Mouse (Mus musculus): ENCODE results near the gene Fam168a. TPM values are rescaled to one million over a fixed set of nuclear protein-coding genes. Genes with fewer than 3 reads are reported as not detected.
A peak's percentile ranks its signal among the peaks of the same experiment; 100 is the strongest.

The Fam168a gene
- total and polyA plus RNA-seq, 2 experiments from 2014 or later: 106 to 163 TPM

GRCm38 (mm10) chr7:100848744-100849143, 142.3 kb downstream of the Fam168a start:
- ATAC-seq (ENCODE audit: low FRiP score): no peak

GRCm38 (mm10) chr7:100849508-100849907, 143.1 kb downstream of the Fam168a start:
- ATAC-seq (ENCODE audit: low FRiP score): no peak
- Histone ChIP-seq H3K27ac (ENCODE audit: low read depth, low read length) (no peak overlapping the region), H3K27me3 (ENCODE audit: insufficient read depth, low read length) (no peaks in the 10 kb centered on the region), H3K4me2 (ENCODE audit: low read depth, low read length, poor library complexity, severe bottlenecking) (no peak overlapping the region), H3K4me1 (ENCODE audit: insufficient read depth, low read length) (peaks cover 3% of the 10 kb centered on the region; the same call in 1 of the 2 replicates), H3K9ac (replicated peaks; ENCODE audit: low read length, poor library complexity, severe bottlenecking) (no peak overlapping the region), H3K4me3 (ENCODE audit: low read depth, low read length) (no peak overlapping the region), H3K36me3 (ENCODE audit: insufficient read depth, low read length) (no peaks in the 10 kb centered on the region), H3K9me3 (ENCODE audit: low read length) (no peaks in the 10 kb centered on the region)
- 100% methylated on average over 2 of the region's 2 CpGs for WGBS
- no peak for DNase-seq (ENCODE audit: low spot score)
- no peak for TF ChIP-seq CTCF (IDR thresholded peaks at IDR 0.05)

More at GRCm38 (mm10) chr7:100848744-100849143, 142.3 kb downstream of the Fam168a start:
- Histone ChIP-seq H3K9me3 (ENCODE audit: low read length) (no peaks in the 10 kb centered on the region), H3K27ac (ENCODE audit: low read depth, low read length) (no peak overlapping the region), H3K4me2 (ENCODE audit: low read depth, low read length, poor library complexity, severe bottlenecking) (no peak overlapping the region), H3K4me3 (ENCODE audit: low read depth, low read length) (no peak overlapping the region), H3K27me3 (ENCODE audit: insufficient read depth, low read length) (no peaks in the 10 kb centered on the region), H3K4me1 (ENCODE audit: insufficient read depth, low read length) (peaks cover 3% of the 10 kb centered on the region; the same call in 1 of the 2 replicates), H3K36me3 (ENCODE audit: insufficient read depth, low read length) (no peaks in the 10 kb centered on the region), H3K9ac (replicated peaks; ENCODE audit: low read length, poor library complexity, severe bottlenecking) (no peak overlapping the region)
- TF ChIP-seq CTCF (IDR thresholded peaks at IDR 0.05): peak; percentile 71
- WGBS: 21% methylated on average over 6 of the region's 6 CpGs
- DNase-seq (ENCODE audit: low spot score): peak; percentile 64

- Histone ChIP-seq H3K36me3 (ENCODE audit: insufficient read depth, low read length) (no peaks in the 10 kb centered on the region), H3K4me3 (ENCODE audit: low read depth, low read length) (no peak overlapping the region), H3K27me3 (ENCODE audit: insufficient read depth, low read length) (no peaks in the 10 kb centered on the region), H3K27ac (ENCODE audit: low read depth, low read length) (no peak overlapping the region), H3K4me1 (ENCODE audit: insufficient read depth, low read length) (peaks cover 3% of the 10 kb centered on the region; the same call in 1 of the 2 replicates), H3K9me3 (ENCODE audit: low read length) (no peaks in the 10 kb centered on the region), H3K4me2 (ENCODE audit: low read depth, low read length, poor library complexity, severe bottlenecking) (no peak overlapping the region), H3K9ac (replicated peaks; ENCODE audit: low read length, poor library complexity, severe bottlenecking) (no peak overlapping the region)
- no peak for TF ChIP-seq CTCF (IDR thresholded peaks at IDR 0.05)
- DNase-seq (ENCODE audit: low spot score) (no peak), ATAC-seq (ENCODE audit: low FRiP score) (no peak)
- WGBS: 61% methylated on average over 9 of the region's 9 CpGs
These were observed 145.3 kb downstream of the Fam168a start for GRCm38 (mm10) chr7:100851481-100852356.

DNA sequence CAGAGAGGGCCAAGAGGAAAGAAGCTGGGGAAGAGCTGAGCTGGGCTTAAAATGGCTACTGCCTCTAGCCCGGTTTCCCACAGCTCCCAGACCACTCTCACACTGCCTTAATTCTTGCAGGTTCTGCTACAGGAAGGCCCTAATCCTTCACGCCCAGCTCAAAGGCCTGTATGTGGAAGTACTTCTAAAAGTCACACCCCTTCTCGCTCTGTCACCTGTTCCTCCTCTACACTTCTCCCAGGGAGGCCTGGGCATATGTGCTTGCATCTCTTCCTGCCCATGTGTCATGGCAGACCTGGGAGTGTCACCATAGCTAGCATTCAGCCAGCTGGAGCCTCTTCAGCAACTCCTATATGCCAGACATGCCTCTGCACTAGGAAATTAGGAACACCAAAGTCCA, 147.0 kb downstream of the Fam168a start:
- Histone ChIP-seq H3K4me1 (ENCODE audit: insufficient read depth, low read length) (peaks cover 3% of the 10 kb centered on the region; the same call in 1 of the 2 replicates), H3K9ac (replicated peaks; ENCODE audit: low read length, poor library complexity, severe bottlenecking) (no peak overlapping the region), H3K36me3 (ENCODE audit: insufficient read depth, low read length) (no peaks in the 10 kb centered on the region), H3K4me3 (ENCODE audit: low read depth, low read length) (no peak overlapping the region), H3K4me2 (ENCODE audit: low read depth, low read length, poor library complexity, severe bottlenecking) (no peak overlapping the region), H3K27ac (ENCODE audit: low read depth, low read length) (no peak overlapping the region), H3K27me3 (ENCODE audit: insufficient read depth, low read length) (no peaks in the 10 kb centered on the region), H3K9me3 (ENCODE audit: low read length) (no peaks in the 10 kb centered on the region)
- WGBS: 84% methylated on average over 3 of the region's 3 CpGs
- no peak for DNase-seq (ENCODE audit: low spot score)
- no peak for ATAC-seq (ENCODE audit: low FRiP score)
- no peak for TF ChIP-seq CTCF (IDR thresholded peaks at IDR 0.05)

GRCm38 (mm10) chr7:100854137-100854814, 147.8 kb downstream of the Fam168a start:
- no peak for ATAC-seq (ENCODE audit: low FRiP score)

DNA sequence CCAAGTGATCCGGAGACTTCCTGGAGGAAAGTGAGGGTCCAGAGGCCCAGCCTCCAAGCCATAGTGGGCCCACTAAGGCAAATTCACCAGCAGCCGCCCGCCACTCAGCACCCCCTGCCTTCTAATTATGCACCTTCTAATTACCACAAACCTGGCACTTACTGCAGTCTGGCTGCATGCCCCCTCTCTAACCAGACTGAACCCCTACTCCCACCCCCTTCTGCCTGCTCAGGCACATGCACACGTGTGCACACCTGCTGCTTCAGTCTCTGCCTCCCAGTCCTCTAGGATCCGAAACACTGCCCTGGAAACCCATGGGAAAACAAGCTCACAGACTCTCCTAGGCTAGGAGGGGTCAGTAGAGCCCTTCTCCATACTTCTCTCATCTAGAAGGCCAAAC, 148.4 kb downstream of the Fam168a start:
- Histone ChIP-seq H3K4me2 (ENCODE audit: low read depth, low read length, poor library complexity, severe bottlenecking) (no peak overlapping the region), H3K4me3 (ENCODE audit: low read depth, low read length) (no peak overlapping the region), H3K9me3 (ENCODE audit: low read length) (no peaks in the 10 kb centered on the region), H3K9ac (replicated peaks; ENCODE audit: low read length, poor library complexity, severe bottlenecking) (no peak overlapping the region), H3K4me1 (ENCODE audit: insufficient read depth, low read length) (peaks cover 3% of the 10 kb centered on the region; the same call in 1 of the 2 replicates), H3K27ac (ENCODE audit: low read depth, low read length) (no peak overlapping the region), H3K27me3 (ENCODE audit: insufficient read depth, low read length) (no peaks in the 10 kb centered on the region), H3K36me3 (ENCODE audit: insufficient read depth, low read length) (no peaks in the 10 kb centered on the region)
- ATAC-seq (ENCODE audit: low FRiP score) (no peak), DNase-seq (ENCODE audit: low spot score) (no peak)
- 80% methylated on average over 5 of the region's 5 CpGs for WGBS
- TF ChIP-seq CTCF (IDR thresholded peaks at IDR 0.05): no peak

More at GRCm38 (mm10) chr7:100854137-100854814, 147.8 kb downstream of the Fam168a start:
- Histone ChIP-seq H3K4me3 (ENCODE audit: low read depth, low read length) (no peak overlapping the region), H3K27ac (ENCODE audit: low read depth, low read length) (no peak overlapping the region), H3K9ac (replicated peaks; ENCODE audit: low read length, poor library complexity, severe bottlenecking) (no peak overlapping the region), H3K9me3 (ENCODE audit: low read length) (no peaks in the 10 kb centered on the region), H3K27me3 (ENCODE audit: insufficient read depth, low read length) (no peaks in the 10 kb centered on the region), H3K36me3 (ENCODE audit: insufficient read depth, low read length) (no peaks in the 10 kb centered on the region), H3K4me1 (ENCODE audit: insufficient read depth, low read length) (peaks cover 3% of the 10 kb centered on the region; the same call in 1 of the 2 replicates), H3K4me2 (ENCODE audit: low read depth, low read length, poor library complexity, severe bottlenecking) (no peak overlapping the region)
- 65% methylated on average over 6 of the region's 6 CpGs for WGBS
- TF ChIP-seq CTCF (IDR thresholded peaks at IDR 0.05): no peak
- DNase-seq (ENCODE audit: low spot score): no peak

Data from midbrain, postnatal 0 days (tissue).